In genomic region chr19:6269798-6270475, GRCm38 (mm10) we compare ENCODE assay signal across 18 mouse cellular contexts. TPM values are rescaled to one million over a fixed set of nuclear protein-coding genes. Genes with fewer than 3 reads are reported as not detected.
DNase-seq lines count a peak whose midpoint lies in the region; ATAC-seq and TF ChIP-seq lines count a peak whose summit lies in the region.
"Had no signal": no experiment of that assay in that cellular context is flagged by ENCODE, and none has a peak within 500 bp of the region (broad histone marks: within the 10 kb centered on the region; RNA-seq: fewer than 3 reads in every experiment).

No protein-coding gene starts in this region.

- no peak overlapping the region for H3K9ac ChIP-seq in liver, adult 2 months (ENCODE audit: low read depth, low read length)
- no peak overlapping the region for H3K9ac ChIP-seq in liver, embryonic 12.5 days
- H3K9ac ChIP-seq in midbrain, postnatal 0 days (replicated peaks; ENCODE audit: low read length, poor library complexity, severe bottlenecking): no peak overlapping the region
- H3K9ac ChIP-seq: hindbrain, embryonic 14.5 days had no signal

- peaks cover 42% of the 10 kb centered on the region for H3K4me1 ChIP-seq in liver, adult 2 months (ENCODE audit: control insufficient read depth, insufficient read depth, low read length)
- peaks cover 42% of the 10 kb centered on the region for H3K4me1 ChIP-seq in liver, embryonic 12.5 days
- no peaks in the 10 kb centered on the region for H3K4me1 ChIP-seq in midbrain, postnatal 0 days (ENCODE audit: insufficient read depth, low read length)

- WGBS in liver, adult 2 months: 36% methylated on average over 8 of the region's 8 CpGs
- 78% methylated on average over 8 of the region's 8 CpGs for WGBS in liver, embryonic 12.5 days (ENCODE audit: insufficient replicate concordance)
- WGBS in midbrain, postnatal 0 days: 89% methylated on average over 8 of the region's 8 CpGs

- no peak for ATAC-seq in liver, embryonic 12.5 days
- ATAC-seq in midbrain, postnatal 0 days (ENCODE audit: low FRiP score): no peak
- ATAC-seq: forebrain, embryonic 16.5 days had no signal

- DNase-seq in liver, adult 2 months (ENCODE audit: extremely low read depth, low read depth, low spot score): peak; percentile 92
- DNase-seq in liver: no peak
- DNase-seq in adrenal gland, postnatal 14 days: peak; percentile 78
- no peak for DNase-seq in midbrain, postnatal 0 days (ENCODE audit: low spot score)
- DNase-seq in gastrocnemius, postnatal 14 days: no peak
- DNase-seq in testis, postnatal 14 days (ENCODE audit: low spot score): no peak
- DNase-seq: cerebellum, postnatal 25 days; heart, adult 2 months; layer of hippocampus, postnatal 36 days; right cerebral cortex, adult 18-20 months had no signal

- no peaks in the 10 kb centered on the region for H3K79me2 ChIP-seq in liver, adult 2 months (ENCODE audit: control insufficient read depth, insufficient read depth, low read length)

- H3K9me3 ChIP-seq in liver, embryonic 12.5 days (replicated peaks): no peaks in the 10 kb centered on the region
- H3K9me3 ChIP-seq in midbrain, postnatal 0 days (ENCODE audit: low read length): no peaks in the 10 kb centered on the region
- H3K9me3 ChIP-seq: midbrain, embryonic 10.5 days had no signal

- TF ChIP-seq CTCF in liver, adult 2 months (IDR thresholded peaks at IDR 0.05; ENCODE audit: low read depth, low read length): no peak
- TF ChIP-seq CTCF in midbrain, postnatal 0 days (IDR thresholded peaks at IDR 0.05): no peak

- H3K4me2 ChIP-seq in liver, embryonic 12.5 days: no peak overlapping the region
- no peak overlapping the region for H3K4me2 ChIP-seq in midbrain, postnatal 0 days (ENCODE audit: low read depth, low read length, poor library complexity, severe bottlenecking)
- H3K4me2 ChIP-seq: hindbrain, embryonic 14.5 days had no signal

- no peaks in the 10 kb centered on the region for H3K36me3 ChIP-seq in liver, adult 2 months (ENCODE audit: control insufficient read depth, insufficient read depth, low read length)
- no peaks in the 10 kb centered on the region for H3K36me3 ChIP-seq in liver, embryonic 12.5 days
- H3K36me3 ChIP-seq in midbrain, postnatal 0 days (ENCODE audit: insufficient read depth, low read length): no peaks in the 10 kb centered on the region
- H3K36me3 ChIP-seq: midbrain, embryonic 10.5 days had no signal

- no peak overlapping the region for H3K4me3 ChIP-seq in liver, adult 2 months (ENCODE audit: insufficient read depth, low read depth, low read length)
- no peak overlapping the region for H3K4me3 ChIP-seq in liver, embryonic 12.5 days
- H3K4me3 ChIP-seq in midbrain, postnatal 0 days (ENCODE audit: low read depth, low read length): no peak overlapping the region
- H3K4me3 ChIP-seq: heart, adult 2 months; midbrain, embryonic 10.5 days; myocyte had no signal

- intact Hi-C loops in gastrocnemius, postnatal 14 days (cut with DNase I; ENCODE audit: low total_unique reads): loop anchor here (2.0 kb wide), 1 partner anchor 35 kb away; no protein-coding TSS in a partner anchor

- H3K27ac ChIP-seq in liver, adult 2 months (replicated peaks; ENCODE audit: insufficient read depth, low read depth, low read length): peak overlapping the region; percentile 84
- H3K27ac ChIP-seq in liver, embryonic 12.5 days: 0 out of 2 replicates have a peak overlapping the region, but pooled peaks have one; percentile 17
- H3K27ac ChIP-seq in midbrain, postnatal 0 days (ENCODE audit: low read depth, low read length): no peak overlapping the region
- H3K27ac ChIP-seq: heart, adult 2 months; hindbrain, embryonic 14.5 days; midbrain, embryonic 10.5 days had no signal

- H3K27me3 ChIP-seq in liver, adult 2 months (ENCODE audit: control insufficient read depth, insufficient read depth, low read length): no peaks in the 10 kb centered on the region
- 0 out of 2 replicates have a peak, but pooled peaks cover 3% of the 10 kb centered on the region for H3K27me3 ChIP-seq in liver, embryonic 12.5 days (replicated peaks)
- H3K27me3 ChIP-seq in midbrain, postnatal 0 days (ENCODE audit: insufficient read depth, low read length): no peaks in the 10 kb centered on the region

- no peak for TF ChIP-seq POLR2A in liver, adult 2 months (IDR thresholded peaks at IDR 0.05; ENCODE audit: extremely low read depth, insufficient read depth, low read length)

RNA-seq across cellular contexts. Expression of gene Ehd1, which starts 6.6 kb away (rescaled TPM):
- total RNA-seq in liver, adult 2 months (2014; rRNA removed): 25.3 and 29.7 TPM in 2 replicates
- polyA plus RNA-seq in liver, adult 2 months (2012; rRNA removed): 140 and 154 TPM in 2 replicates
- 116 and 118 TPM in 2 replicates for total RNA-seq in adrenal gland, postnatal 14 days (2021)
- polyA plus RNA-seq in liver, embryonic 12.5 days (2016; fragmentation: Nextera tagmentation; extraction: Ambion mirVana): 85.4 and 91.9 TPM in 2 replicates
- 117 and 139 TPM in 2 replicates for total RNA-seq in midbrain, postnatal 0 days (2014; rRNA removed)
- polyA plus RNA-seq in midbrain, postnatal 0 days (2015; fragmentation: Nextera tagmentation; extraction: Ambion mirVana): 73.0 and 74.0 TPM in 2 replicates
- total RNA-seq in gastrocnemius, postnatal 14 days (2021): 10 to 100 TPM; 40.5 to 50.8 TPM

RNA-seq across cellular contexts. Expression of gene Atg2a, which starts 28.5 kb away (rescaled TPM):
- 9.1 and 16.0 TPM in 2 replicates for total RNA-seq in liver, adult 2 months (2014; rRNA removed)
- polyA plus RNA-seq in liver, adult 2 months (2012; rRNA removed): 26.8 and 32.3 TPM in 2 replicates
- 27.5 and 30.6 TPM in 2 replicates for total RNA-seq in adrenal gland, postnatal 14 days (2021)
- polyA plus RNA-seq in liver, embryonic 12.5 days (2016; fragmentation: Nextera tagmentation; extraction: Ambion mirVana): 7.1 and 8.2 TPM in 2 replicates
- total RNA-seq in midbrain, postnatal 0 days (2014; rRNA removed): 34.3 and 38.2 TPM in 2 replicates
- polyA plus RNA-seq in midbrain, postnatal 0 days (2015; fragmentation: Nextera tagmentation; extraction: Ambion mirVana): 9.6 and 9.7 TPM in 2 replicates
- 10 to 100 TPM; 12.7 to 14.6 TPM for total RNA-seq in gastrocnemius, postnatal 14 days (2021)

RNA-seq across cellular contexts. Expression of gene Ppp2r5b, which starts 34.3 kb away (rescaled TPM):
- 3.2 and 3.3 TPM in 2 replicates for total RNA-seq in liver, adult 2 months (2014; rRNA removed)
- 12.5 and 14.5 TPM in 2 replicates for polyA plus RNA-seq in liver, adult 2 months (2012; rRNA removed)
- total RNA-seq in adrenal gland, postnatal 14 days (2021): 64.8 and 67.0 TPM in 2 replicates
- 6.4 TPM in 2 replicates for polyA plus RNA-seq in liver, embryonic 12.5 days (2016; fragmentation: Nextera tagmentation; extraction: Ambion mirVana)
- total RNA-seq in midbrain, postnatal 0 days (2014; rRNA removed): 248 and 256 TPM in 2 replicates
- 177 and 189 TPM in 2 replicates for polyA plus RNA-seq in midbrain, postnatal 0 days (2015; fragmentation: Nextera tagmentation; extraction: Ambion mirVana)
- total RNA-seq in gastrocnemius, postnatal 14 days (2021): 10 to 100 TPM; 22.4 to 24.7 TPM

RNA-seq across cellular contexts. Expression of gene Cdc42bpg, which starts 36.3 kb away (rescaled TPM):
- total RNA-seq in liver, adult 2 months (2014; rRNA removed): 3.1 and 4.6 TPM in 2 replicates
- polyA plus RNA-seq in liver, adult 2 months (2012; rRNA removed): 6.7 and 7.3 TPM in 2 replicates
- 9.9 and 11.5 TPM in 2 replicates for total RNA-seq in adrenal gland, postnatal 14 days (2021)
- 0.20 TPM in 2 replicates for polyA plus RNA-seq in liver, embryonic 12.5 days (2016; fragmentation: Nextera tagmentation; extraction: Ambion mirVana)
- 4.8 and 5.4 TPM in 2 replicates for total RNA-seq in midbrain, postnatal 0 days (2014; rRNA removed)
- polyA plus RNA-seq in midbrain, postnatal 0 days (2015; fragmentation: Nextera tagmentation; extraction: Ambion mirVana): 0.20 and 0.67 TPM in 2 replicates
- total RNA-seq in gastrocnemius, postnatal 14 days (2021): 1 to 10 TPM; 3.4 to 3.9 TPM

RNA-seq across cellular contexts. Expression of gene Gpha2, which starts 43.8 kb away (rescaled TPM):
- total RNA-seq in liver, adult 2 months (2014; rRNA removed): 0.27 and 0.28 TPM in 2 replicates
- polyA plus RNA-seq in liver, adult 2 months (2012; rRNA removed): not detected in 2 replicates
- 19.6 and 20.2 TPM in 2 replicates for total RNA-seq in adrenal gland, postnatal 14 days (2021)
- polyA plus RNA-seq in liver, embryonic 12.5 days (2016; fragmentation: Nextera tagmentation; extraction: Ambion mirVana): not detected in 2 replicates
- not detected in 2 replicates for total RNA-seq in midbrain, postnatal 0 days (2014; rRNA removed)
- polyA plus RNA-seq in midbrain, postnatal 0 days (2015; fragmentation: Nextera tagmentation; extraction: Ambion mirVana): 0.31 TPM in 1 of 2 replicates, not detected in the other
- not detected for total RNA-seq in gastrocnemius, postnatal 14 days (2021)
- total RNA-seq: gastrocnemius, adult 18-20 months; heart, adult 2 months; layer of hippocampus, postnatal 36 days; neutrophil, adult 5-6 weeks had no signal
- polyA plus RNA-seq: forebrain, embryonic 16.5 days; heart, postnatal 0 days; hindbrain, embryonic 14.5 days; midbrain, embryonic 10.5 days had no signal

Comparison
In these comparisons a context has a peak if more than half of its experiments do, and no peak if none do; other contexts are left out.
1. DNase-seq: peak in liver, adult 2 months (single experiment) and adrenal gland, postnatal 14 days (single experiment); none in liver (single experiment), midbrain, postnatal 0 days (single experiment), gastrocnemius, postnatal 14 days (single experiment) and testis, postnatal 14 days (single experiment).